Mouse (Mus musculus): ENCODE results near the gene Ankrd37.

Gene Ankrd37

DNA sequence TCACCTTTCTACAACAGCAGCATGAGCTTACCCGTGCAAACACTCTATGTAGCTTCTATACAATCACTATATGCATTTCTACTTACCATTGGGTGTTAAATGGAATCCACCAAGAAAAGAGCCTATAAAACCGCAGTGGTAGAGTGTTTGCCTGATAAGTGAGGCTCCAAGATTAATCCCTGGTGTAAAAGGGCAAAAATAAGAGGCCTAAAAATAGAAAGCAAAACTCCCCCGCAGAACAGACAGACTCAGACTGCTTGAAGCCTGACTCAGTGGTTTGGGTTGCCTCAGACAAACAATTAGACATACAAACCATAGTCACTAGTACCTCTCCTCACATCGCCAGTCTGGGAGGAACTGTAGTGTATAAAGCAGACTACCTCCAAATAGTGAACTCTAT lies at the start of gene Ankrd37:
TSS of gene Ankrd37 (minus strand) at position 112 of the 400 bp plus-strand sequence.
- DNase-seq = no peak

DNA sequence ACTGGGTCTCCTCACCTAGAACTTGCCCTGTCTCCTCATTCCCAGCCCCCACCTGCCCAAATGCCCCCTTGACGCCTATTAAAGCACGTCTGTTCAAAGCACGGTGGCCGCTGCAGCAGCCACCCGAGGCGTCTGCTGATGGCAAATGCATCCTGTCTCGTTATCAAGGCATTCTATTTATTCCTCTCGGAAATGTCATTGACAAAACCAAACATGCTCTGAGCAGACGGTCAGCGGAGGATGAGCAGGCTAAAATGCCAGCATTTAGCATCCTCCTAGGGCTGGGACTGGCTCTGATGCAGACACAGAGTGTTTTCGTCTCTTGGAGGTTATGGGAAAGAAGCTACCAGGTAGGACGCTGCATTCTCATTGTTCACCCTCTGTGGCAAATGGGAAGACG lies 34.8 kb upstream of the Ankrd37 start:
- DNase-seq = no peak

DNA sequence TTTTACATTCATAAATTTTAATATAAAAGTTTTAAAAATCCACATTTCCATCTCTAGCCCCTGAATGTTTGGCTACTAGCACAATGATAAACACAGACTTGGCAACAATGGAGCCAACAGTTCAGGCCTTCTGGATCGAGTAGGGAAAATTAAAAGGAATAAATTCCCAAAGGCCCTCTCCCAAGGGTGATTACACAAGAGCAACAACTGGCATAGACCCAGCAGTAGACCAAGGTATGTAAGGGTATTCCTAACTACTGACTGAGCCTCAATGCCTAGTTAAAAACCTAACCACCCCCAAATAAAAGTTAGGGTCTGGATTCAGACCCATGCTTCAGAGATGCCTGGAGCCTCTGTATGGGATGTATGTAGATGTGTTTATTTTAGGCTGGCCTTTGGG lies 34.2 kb upstream of the Ankrd37 start:
- DNase-seq = no peak

DNA sequence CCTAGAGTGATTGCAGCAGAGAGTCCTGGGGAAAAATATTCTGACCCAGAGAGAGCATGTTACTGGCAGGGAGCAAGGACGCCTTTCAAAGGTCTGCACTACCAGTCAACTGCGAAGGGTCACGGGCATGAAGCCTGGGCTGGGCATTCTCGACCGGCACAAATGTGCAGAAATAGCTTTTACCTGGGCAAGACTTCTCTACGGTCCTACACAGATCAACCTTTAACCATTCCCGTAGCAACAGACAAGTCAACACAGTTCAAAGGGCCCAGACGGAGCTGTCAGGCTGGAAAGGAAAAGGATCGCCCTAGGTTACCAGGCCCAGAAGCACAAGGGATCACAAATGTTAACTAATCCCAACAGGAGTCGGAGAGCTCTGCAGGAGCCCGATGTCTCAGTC lies 30.7 kb upstream of the Ankrd37 start:
- DNase-seq = peak; percentile 34

DNA sequence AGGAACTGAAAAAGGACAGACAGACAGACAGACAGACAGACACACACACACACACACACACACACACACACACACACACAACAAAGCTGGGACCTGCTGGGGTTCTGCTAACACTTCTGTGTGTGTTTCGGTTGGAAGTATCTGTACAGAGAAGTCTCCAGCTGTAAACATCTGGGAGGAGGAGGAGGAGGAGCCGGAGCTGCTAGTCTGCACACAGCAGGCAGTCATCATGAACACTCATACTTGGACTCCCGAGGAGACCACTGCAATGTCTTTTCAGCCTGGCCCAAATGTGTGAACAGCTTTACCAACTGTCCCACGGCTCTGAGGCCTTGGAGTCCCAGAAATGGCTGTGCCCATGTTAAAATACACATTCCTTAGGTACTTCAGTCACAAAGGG lies 18.9 kb upstream of the Ankrd37 start:
- DNase-seq = peak; percentile 34

DNA sequence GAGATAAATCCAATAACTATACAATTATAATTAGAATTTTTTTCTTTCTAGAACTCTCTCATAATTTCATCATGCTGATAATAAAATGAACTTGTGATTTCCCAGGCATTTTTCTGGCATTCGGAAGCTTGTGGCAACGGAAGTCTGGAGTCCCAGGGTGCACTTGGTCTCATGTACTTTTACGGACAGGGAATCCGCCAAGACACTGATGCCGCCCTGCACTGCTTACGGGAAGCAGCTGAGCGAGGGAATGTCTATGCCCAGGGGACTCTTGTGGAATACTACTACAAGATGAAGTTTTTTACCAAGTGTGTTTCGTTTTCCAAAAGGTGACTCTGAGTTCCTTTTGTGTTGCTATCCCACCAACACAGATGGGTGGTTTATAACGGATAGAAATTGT lies 17.3 kb upstream of the Ankrd37 start:
- DNase-seq = no peak

DNA sequence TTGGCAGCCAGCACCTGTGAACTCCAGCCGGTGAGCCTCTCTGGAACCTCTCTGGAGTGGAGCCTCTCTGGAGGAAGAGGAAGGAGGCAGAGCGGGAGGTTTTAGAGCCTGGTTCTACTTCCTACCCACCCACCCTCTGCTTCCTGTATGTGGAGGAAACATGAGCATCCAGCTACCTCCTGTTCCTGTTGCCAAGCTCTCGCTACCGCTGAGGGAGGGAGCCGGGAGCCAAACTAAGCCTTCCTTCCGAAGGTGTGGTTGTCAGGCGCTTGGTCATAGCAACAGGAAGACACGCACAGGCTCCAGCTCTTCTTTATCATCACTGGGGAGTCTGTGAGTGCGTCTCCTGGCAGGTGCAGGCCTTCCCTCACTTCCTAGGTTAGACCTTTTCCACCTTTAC lies 16.7 kb upstream of the Ankrd37 start:
- no peak for DNase-seq

DNA sequence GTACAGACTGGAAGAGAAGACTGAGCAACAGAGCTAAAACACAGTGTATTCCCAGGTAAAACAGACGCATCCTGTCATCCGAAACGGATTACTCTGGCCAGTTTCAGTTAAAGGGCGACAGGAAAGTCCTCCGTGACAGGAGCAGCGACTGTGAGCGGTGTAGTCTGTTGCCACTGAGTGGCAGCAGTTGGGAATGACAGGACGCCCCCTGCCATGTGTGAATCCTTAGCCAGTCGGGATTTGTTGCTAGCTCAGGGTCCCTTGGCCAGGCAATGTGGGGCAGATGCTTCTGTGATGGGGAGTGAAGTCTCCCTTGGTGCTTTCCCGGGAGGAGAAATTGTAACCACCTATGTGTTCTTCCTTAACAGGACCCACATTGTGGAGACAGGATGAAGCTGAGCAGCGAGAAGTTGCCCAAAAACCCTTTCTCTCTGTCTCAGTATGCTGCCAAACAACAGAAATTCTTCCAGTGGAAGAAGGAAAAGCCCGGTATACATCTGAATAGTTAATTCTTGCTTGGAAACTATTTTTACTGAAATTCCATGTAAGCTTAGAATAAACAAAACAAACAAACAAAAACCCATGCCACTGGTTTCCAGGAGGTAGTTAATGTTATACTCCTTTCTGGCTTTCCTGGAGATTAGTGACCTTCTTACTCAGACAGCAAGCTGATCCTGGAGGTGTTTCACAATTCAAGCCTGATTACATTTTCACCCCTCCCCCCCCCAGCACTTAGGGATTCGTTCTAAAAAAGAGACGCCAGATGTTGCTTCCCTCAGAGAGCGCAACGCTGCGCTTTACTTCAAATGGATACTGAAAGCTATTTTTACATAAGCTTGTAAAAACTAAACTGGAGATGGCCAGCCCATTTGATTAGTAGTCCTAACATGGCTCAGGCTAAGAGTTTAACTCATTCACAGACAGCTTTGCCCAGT lies 5.5 kb upstream of the Ankrd37 start:
- DNase-seq = peak; percentile 45

DNA sequence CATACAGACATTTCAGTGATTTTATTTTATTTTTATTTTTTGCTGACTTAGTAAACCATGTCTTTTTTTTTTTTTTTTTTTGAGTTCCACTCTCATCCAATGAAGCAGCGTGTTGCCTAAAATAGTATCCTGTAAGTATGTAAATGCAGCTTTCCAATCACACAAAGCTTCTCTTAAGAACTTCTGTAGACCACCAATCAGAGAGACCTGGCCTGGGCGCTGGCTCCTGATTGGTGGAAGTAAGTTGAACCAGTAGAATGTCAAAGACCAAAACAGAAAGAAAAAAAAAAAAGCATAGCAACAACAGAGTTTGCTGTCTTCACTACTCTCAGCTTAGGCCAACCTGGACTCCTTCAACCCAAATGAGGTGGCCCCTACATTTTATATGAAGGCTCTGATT lies 4.8 kb upstream of the Ankrd37 start:
- peak; percentile 35 for DNase-seq

DNA sequence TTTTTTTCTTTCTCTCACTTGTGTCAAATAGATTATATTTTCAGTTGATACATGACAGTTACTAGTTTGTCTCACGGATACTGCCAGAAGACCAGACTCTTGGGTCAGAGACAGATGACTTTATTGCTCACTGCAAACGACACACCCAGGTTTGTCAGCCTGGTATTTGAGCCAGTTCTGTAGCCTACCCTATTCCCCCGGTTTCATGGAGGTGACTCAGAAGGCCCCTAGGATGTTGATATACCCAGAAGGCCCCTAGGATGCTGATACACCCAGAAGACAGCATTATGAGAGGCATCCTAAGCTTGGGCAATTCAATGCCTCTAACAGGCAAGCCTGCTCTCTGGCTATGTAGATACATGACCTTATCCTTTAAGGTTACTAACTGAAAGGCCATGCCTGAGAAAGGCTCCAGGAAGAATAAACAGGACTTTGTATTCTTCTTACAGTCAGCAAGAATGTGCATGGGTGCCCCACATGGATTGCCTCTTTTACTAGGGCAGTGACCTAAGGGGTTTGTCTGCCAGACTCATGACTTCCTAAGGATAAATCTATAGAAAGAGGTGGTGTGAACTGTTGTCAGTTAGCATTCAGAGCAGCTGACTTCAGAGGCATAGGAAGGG lies 1.7 kb upstream of the Ankrd37 start:
- DNase-seq = no peak

DNA sequence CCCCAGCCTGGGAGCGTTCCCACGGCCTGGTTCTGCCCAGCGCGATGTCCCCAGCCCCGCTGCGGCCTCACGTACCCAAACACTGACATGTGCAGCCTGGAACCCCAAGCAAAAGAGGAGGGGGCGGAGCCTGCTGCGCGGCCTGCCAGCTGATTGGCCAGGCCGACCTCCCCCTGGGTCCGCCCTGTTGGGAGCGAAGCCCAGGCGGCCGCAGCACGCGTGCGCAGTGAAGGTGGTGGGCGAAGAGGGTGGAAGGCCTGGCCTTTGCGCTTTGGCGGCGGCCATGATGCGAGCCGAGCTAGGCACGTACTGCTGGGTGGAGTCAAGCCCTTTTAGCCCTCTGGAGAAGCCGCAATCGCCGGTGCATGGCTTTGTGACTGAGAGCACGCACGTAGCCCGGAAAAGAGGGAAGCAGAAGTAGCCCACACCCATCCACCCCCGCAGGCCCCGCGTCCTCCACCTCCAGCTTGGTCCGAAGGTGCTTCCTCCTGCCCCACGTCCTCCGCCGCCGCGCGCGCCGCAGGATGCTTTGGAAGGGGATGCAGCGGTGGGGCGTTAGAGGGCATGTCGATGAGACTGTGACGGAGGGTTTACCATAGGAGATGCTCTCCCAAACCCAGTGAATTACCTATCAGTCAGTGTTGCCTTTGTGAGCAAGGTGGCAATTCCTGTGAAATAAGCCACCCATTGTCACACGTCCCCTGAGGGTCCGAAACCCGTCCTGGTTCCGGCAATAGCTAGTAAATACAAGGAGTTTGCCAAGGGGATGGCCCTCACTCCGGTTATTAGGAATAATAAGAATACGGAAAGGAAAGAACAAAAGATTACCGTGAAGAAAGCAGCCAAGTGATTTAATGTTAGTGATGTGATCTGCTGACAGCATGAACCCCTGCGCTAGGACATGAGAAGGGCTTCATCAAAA lies 5.5 kb downstream of the Ankrd37 start:
- peak; percentile 99 for DNase-seq

DNA sequence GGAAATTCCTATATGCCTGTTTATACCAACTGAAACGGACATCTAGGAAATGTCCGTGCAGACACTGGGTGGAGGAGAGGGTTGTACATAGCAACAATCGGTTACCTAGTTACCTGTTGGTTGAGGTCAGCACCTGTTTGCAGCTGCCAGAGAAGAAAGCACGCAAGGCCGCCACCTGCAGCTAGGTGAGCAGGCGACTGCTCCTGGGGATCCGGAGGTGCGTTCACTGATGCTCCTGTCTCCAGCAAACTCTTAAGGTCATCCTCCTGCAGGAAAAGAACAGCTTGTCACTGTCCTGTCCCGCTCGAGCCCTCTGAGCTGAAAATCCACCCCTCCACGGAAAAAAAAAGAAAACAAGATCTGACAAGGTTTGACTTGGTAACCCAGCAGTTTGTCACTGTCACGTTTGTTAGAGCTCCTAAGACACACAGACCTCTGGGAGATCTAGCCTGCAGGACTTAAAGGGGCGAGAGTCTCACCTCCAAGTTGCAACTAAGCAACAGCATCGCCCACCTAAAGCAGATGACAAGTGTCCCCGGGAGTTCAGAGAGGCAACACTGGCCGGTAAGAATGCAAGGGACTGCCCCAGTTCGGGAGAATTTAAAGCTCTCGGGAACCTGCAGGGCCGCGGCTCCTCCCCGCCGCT lies 6.2 kb downstream of the Ankrd37 start, which contains the start of gene Lrp2bp:
TSS of gene Lrp2bp (plus strand) at position 166 of the 646 bp plus-strand sequence.
- peak; percentile 47 for DNase-seq

DNA sequence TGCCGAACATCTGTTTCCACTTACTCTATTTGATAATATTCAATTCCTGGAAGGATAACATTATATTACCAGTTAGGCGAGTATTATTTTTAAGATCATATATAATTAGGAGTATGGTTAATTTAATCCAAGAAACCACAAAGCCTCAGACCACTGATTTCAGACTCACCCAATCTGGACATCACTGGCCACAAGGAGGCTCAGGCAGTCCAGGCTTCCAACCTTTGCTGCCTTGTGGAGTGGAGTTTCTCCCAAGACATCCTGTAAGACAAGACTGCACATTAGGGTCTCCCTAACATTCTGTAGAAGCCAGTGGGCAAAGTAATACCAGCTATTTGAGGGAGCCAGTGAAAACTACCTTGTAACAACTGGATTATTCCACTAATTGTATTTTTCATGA lies 7.3 kb downstream of the Ankrd37 start:
- no peak for DNase-seq

DNA sequence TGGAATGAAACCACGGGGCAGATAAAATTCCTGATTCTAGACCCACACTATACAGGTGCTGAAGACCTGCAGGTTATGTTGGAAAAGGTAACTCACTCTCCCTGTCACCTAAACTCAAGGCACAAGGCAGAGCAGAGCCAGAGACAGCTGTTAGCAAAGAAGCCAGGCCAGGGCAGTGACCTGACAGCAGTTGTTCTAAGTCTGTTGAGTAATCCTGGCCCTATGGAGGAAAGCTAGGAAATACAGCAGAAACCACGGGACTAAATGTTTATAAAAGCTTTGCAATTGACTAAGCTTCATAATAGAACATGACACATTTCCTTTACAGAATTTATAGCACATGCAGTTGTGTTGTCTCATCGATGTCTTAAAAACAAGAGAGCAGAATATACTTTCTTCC lies 9.9 kb downstream of the Ankrd37 start:
- no peak for DNase-seq

DNA sequence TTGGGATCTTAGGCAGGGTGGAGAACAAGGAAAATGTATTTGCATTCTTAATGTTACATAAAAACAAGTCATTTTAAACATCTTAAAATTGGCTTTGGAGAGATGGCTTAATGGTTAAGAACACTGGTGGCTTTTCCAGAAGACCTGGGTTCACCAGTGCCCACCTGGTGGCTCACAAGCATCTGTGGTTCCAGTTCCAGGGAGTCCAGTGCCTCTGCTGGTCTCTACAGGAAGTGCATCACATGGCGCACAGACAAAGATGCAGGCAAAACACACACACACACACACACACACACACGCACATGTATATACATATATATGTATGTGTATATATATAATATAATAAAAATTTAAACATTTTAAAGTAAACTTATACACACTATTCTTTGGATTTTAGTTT lies 11.4 kb downstream of the Ankrd37 start:
- no peak for DNase-seq

DNA sequence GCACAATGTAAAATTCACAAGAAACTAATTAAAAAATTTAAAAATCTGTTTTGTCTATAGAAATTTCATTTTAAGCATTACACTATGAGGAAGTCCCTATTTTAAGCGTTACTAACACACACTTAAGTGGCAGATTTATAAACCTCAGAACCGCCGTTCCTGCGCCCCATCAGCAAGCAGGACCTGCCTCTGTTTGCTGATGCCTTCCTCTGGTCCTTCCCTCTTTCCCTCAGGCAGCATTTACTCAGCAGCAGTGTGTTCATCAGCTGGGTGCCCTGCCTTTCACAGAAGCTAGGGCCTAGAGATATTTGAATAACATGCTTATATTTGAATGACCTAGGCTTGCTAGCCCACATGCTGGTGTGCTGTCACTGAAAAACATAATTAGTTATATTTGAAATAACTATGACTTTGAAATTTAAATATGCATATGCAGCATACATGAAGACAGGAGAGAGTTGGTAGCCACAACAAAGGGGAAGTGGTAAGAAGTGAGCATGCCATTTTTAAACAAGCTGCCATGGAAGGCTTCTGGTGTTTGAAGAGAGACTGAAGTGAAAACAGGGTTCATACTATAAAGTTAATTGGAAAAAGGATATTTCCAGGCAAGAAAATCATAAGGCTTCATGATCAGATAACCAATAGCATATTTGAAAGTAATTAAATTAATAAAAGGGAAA lies 14.7 kb downstream of the Ankrd37 start:
- no peak for DNase-seq

DNA sequence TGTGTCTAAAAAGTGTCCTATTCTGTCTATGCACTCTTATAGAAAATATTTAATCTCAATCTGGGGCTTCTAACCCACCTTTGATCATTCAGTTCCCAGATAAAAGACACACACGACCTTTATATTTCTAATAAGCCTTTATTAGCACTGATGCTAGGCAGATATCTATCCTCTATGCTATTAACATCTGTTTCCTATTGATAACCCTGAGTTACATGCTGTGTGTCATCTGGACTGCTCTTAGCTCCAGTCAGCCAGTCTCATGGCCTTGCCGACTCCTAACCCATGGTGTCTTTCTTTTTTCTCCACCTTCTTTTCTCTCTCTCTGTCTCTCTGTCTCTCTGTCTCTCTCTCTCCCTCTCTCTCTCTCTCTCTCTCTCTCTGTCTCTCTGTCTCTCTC lies 17.3 kb downstream of the Ankrd37 start:
- no peak for DNase-seq

DNA sequence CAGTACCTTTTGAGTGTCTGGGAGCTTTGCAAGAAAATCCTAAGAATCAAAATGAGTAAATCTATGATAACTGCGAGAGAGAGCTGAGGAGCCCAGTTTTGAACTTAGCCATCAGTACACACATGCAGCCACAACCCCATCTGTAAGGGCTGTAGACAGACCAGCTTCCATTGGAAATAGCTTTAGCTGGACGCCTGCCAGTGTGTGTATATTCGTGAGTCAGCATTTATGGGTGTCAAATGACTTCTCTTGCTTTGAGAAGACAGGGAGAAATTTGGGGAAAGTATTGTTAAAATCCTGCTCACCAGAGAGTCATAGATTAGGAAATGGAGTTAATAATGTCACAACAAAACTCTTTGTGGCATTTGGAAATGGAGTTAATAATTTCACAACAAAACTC lies 18.8 kb downstream of the Ankrd37 start:
- peak; percentile 26 for DNase-seq

DNA sequence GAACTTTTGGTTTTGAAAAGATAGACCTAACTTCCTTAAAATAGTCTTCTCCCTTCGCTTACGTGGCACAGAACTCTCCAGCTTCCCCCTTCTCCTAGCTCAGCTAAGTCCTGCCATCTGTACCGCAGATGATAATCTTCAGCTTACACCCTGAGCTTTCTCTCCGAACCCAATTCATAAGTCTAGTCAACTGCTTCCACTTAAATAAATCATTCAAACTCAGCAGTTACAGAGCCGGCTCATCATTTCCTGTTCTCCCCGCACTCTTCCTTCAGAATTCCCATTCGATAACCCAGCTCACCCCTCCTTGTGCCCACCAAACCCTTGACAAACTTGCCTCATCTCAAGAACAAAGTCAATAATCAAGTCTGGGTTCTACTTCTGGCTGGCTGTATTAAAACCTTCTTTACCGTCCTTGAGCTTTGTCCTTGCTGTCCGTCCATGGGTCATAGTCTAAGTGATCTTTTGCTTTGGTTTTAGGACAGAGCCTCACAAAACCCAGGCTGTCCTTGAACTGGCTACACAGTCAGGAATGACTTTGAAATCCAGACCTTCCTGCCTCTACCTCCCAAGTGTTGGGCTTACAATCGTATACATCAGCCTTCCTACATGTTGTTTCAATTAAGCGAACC lies 29.6 kb downstream of the Ankrd37 start:
- DNase-seq = no peak

DNA sequence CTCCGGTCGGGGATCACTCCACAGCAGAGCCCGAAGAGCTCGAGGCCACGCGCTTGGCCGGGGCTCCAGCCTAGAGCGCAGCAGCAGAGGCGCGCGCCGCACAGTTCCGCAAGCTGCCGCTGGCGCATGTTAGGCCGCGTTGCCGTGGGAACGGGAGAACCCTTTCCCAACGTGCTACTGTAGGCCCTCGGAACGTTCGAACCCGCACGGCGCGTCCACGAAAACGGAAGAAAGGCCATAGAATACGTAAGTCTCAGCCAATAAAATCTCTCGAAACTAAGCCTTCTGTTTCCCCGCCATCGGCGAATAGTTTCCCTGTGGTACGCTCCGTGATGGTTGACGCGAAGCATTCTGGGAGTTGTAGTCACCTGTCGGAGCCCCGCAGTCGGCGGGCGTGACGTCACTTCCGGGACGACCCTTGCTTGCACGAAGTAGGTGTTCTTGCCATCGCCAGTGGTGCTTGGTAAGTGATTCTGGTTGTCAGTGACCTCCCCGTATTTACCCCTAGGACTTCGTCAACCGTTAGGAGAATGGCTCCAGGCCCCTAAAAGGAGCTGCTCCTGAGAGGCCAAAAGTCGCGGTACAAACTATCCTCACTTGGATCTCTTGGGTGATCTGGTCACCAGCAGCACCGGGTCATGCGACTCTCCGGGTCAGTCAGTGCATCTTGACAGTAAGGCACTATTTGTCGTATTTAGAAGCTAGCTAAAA lies 30.2 kb downstream of the Ankrd37 start, which contains the start of the genes 1700029J07Rik and Ufsp2:
TSS of gene 1700029J07Rik (minus strand) at position 127 of the 711 bp plus-strand sequence.
TSS of gene Ufsp2 (plus strand) at position 403 of the 711 bp plus-strand sequence.
- DNase-seq = peak; percentile 99

Measured in kidney, postnatal 10 days (tissue).